Mouse (Mus musculus) frontal cortex, postnatal 25 days (tissue): ENCODE measurements around the gene Scyl1.
"Not testable (repeated sequence)": the region's sequence is repeated elsewhere in the genome, so short reads cannot be mapped to it uniquely, and the experiment has no call there.

Experiments used
- DNase-seq, 2 experiments: peaks; one replicate each; pipeline ENCODE4 v3.0.0; 2022; ENCODE audit warnings: low spot score in 2 of 2

Gene Scyl1

DNA sequence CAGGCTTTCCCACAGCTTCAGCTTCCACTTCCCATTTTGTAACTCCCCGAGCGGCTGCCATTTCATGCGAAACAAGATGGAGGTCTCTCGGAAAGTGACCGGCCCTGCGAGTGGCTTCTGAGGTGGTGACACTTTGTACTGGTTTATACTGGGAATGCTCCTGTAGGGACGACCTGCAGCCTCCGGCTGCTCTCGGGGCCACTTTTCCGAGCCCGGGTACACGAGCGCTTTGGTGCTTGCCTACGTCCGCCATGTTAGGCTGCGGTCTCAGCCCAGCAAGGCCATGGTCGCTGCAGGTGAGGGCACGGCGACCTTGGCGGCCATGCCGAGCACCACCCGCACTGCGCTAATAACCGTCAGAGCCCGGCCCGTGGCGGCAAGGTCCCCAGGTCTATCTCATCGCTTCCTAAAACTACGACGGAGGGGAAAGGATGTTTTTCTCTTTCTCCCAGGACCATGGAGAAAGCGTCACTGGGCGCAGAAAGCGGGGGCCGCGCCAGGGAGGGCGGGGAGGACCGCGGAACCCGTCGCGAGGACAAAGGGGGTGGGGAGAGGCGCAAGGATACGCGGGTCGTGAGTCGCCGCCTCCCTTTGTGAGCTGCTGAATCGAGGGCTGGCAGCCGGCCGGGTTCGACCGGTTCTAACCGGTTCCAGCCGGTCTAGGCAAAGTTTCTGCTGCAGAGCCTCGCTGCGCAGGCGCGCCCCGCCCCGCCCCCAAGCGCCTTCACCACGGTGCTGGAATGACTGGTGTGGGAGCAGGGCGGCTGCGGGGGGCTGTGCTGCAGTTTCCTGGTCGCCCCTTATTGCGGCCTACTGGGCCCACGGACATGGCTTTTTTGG, 32.0 kb upstream of the Scyl1 start:
- peak; percentile 98 to 99 for DNase-seq

DNA sequence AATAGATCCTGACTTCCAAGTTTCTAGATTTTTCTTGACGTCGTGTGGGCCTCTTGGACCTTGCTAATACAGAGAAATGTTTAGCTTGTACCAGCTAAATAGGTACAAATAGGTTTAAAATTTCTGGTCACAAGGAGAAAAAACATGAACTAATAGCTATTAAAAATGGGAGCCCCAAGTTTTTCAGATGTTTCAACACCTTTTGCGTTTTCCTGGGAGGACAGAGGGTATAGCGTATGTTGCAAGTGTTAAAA, 31.5 kb upstream of the Scyl1 start:
- DNase-seq: no peak

DNA sequence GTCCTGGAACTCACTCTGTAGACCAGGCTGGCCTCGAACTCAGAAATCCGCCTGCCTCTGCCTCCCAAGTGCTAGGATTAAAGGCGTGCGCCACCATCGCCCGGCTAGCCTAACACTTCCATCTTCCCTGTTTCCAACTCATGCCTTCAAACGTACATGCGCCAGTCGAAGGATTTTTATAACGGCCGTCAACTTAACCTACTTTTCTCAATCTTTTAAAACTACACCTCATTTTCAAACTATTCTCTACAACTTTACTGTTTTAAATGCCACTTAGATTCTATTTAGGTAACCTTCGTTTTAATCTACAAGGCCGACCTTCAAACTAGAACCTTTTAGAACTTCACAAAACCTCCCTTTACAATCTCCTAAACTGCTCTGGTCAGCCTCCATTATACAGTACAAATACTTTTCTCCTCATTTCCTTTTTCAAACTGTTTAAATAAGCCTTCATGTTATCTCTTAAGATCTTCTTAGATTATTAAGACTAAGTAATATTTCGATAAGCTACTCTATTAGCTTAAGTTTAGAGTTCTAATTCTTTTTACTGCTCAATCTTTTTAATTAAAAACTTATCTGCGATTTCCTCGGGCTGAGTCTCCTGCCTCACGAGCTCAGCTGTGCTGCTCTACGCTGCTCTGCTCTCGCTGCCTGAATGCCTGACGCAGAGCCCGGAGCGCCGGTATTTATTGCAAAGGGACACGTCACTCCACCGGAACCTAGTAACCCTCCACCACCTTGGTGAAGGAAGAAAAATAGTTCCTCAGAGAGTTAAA, 31.0 kb upstream of the Scyl1 start:
- peak; percentile 98 for DNase-seq

DNA sequence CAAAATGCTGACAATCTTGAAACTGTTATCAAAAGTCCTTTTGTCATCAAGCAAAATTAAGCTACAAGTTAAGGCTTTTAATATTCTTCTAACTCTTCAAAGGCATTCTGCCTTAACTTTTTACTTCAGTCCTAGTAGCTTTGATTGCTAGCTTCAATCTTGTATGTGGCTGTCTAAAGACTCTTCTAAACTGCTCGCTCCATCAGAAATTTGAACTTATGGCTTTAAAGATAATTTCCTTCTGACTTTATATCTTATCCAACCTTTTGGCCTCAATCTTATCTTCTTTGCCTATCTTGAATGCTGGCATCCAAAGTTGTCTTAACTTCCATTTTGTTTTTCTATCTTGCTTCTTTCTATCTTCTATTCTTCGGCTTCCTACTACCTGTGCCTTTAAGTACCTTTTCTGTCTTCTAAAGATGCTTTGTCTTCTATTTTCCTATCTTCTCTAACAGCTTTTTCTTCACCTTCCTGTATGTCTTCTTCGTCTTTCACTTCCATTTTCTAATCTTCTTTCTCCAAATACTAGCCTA, 30.3 kb upstream of the Scyl1 start:
- no peak for DNase-seq

DNA sequence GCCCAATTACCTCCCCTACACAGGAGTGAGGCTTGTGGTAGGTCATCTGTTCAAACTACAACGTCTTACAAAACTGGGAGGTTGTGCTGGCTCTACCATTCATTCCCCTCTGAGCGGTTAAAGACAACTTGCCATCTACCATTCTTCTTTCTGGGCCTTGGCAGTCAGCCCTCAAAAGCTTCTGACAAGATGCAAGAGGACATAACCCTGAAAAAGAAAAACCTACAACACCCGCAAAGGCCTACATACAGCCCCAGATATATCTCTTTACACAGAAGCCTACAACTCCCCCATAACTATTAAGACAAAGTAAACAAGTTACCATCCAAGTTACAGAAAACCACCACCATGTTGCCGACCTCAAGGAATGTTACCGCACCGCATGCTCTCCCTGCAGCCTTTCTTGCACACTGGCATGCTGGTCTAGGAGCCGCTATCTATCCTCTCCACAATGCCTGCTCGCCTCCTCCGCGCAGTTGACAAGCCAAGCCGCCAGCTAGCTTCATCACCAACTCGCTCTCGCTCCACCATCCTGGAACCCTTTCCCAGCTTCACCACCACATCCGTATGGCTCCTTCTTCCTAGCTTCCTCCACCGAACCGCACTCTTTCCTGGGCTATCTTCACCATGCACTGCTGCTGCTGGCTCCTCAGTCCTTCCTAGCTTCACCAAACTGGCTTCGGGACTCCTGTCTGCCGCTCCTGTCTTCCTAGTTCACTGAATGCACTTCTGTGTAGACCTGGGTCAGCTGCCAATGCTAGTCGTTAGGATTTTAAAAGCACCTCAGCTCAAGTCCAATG, 29.6 kb upstream of the Scyl1 start:
- DNase-seq: no peak

DNA sequence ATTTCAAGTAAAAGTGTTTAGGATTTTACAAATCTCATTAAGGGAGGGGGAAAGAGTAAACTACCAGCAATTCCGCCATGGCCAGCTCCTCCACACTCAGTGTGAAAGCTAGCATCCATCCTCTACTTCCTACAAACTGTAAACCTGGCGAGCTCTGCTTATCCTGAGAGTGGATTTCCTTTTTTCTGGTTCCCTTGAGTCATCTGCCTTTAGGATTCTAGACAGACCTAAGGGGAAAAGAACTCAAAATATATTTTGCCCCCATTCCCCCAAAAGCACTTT, 29.1 kb upstream of the Scyl1 start:
- no peak for DNase-seq

DNA sequence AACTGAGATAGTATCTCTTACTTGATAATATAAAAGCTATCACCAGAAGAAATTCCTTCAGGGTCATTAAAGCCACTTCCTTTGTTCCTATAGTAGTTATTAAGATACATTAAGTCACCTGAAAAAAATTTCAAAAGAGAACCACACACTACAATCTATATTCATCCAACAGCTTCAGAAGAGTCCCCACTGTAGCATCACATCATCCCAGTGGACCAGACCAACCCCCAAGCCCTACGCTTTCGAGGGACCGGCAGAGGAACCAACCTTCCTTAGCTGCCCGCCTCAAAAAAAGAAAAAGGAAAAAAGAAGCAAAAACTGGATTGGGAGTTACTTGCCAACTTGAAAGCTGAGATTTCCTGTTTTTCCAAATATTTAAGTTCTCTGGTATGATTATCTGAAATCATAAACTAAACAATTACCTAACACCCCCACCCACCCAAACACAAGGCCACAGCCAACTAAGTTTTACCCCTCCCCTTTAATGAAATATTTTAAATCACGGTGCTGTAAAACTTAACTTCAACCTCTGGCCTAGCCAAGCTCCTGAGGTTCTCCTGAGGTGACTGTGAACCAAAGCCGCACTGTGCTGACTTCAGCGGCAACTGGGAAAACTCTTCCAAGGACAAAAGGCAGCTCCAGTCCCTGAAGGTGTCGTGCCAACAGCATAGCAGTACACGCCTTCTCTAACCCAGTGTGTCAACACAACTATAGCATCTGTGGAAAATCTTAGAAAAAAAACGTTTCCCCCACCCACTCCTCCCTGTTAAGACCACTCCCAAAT, 28.5 kb upstream of the Scyl1 start:
- DNase-seq: no peak

DNA sequence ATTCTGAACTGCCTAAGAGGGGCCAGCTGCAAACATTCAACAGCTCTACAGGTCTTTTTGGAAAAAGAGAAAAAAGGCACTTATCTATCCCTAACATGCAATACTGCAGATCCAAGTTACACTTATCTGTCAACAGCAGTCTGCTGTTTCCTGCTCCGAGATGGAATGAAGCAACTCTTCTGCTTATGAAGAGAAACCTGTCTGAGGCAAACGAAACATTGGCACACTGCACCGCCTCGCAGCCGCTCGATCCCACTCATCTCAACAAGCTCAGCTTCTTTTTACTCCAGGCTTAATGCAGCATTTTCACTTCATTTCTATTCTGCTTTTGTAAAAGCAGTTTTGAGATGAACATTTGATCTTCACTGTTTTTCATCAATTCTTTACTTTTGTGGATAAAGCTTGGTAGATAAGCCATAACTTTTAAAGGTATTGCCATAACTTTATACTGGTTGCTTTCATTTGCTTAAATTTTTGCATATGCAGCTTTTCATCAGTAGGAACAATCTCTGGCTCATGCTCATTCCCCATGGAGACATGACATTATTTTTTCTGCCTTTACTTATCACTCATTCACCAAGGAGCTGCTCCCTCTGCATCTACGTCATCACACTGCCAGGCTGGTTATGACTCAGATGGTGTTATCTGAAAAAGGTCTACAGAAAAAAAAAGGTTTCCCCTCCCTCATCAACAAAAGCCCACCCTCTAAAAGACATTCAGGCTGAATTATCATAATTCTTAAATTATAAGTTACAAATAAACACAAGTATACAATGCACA, 27.7 kb upstream of the Scyl1 start:
- no peak for DNase-seq

DNA sequence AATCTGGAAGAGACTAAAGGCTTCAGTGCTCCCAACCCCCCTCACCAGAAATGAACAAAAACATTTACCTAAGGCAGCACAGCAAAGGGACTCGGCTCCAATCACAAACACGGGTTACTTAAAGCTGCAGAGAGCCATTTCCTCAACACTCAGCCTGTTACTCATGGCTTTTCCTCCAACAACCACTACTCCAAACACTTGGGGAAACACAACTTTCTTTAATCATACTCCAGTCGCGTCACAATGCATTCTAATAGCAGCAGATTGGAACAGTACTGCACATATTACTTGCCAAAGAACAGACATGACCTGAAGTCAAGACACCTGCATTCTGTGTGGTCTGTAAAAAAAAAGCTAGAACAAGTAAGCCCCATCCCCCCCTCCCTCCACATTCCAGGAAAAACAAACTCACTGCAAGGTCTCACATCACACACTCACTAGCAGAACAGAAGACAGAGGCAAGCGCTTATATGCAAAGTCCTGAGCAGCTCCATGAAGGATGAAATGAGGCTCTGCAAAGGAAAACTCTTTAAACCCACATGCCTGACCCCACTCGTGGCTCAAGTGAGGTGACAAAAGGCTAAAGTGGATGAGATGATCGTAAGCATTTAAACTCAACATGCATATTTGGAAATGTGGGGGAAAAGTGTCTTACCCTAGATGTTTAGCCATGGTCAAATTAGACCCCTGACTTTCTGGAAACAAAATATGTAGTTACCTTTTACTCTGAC, 26.3 kb upstream of the Scyl1 start:
- no peak for DNase-seq

DNA sequence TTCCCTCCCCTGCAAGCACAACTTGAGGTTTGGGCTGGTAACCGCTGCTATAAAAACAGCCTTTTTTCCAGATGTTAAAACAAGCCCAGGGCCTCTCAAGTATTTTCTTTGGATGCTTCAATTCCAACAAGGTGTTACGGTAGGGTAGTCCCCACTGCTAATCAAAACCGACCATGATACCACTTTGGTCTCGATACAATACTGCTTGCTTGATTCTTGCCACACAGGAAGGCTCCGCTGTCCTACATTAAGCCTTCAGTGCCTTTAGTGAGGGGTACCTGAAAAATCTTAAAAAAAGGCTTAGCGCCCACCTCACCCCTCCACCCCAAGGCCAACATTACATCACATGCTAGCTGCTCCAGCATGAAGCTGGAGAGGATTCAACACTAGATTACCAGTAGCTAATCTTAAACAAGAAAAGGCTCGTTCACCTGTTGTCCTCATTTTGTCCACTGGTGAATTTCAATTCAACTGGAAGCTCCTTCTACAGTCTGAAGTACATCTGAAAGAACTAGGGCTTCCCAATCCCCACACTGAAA, 25.4 kb upstream of the Scyl1 start:
- DNase-seq: no peak

DNA sequence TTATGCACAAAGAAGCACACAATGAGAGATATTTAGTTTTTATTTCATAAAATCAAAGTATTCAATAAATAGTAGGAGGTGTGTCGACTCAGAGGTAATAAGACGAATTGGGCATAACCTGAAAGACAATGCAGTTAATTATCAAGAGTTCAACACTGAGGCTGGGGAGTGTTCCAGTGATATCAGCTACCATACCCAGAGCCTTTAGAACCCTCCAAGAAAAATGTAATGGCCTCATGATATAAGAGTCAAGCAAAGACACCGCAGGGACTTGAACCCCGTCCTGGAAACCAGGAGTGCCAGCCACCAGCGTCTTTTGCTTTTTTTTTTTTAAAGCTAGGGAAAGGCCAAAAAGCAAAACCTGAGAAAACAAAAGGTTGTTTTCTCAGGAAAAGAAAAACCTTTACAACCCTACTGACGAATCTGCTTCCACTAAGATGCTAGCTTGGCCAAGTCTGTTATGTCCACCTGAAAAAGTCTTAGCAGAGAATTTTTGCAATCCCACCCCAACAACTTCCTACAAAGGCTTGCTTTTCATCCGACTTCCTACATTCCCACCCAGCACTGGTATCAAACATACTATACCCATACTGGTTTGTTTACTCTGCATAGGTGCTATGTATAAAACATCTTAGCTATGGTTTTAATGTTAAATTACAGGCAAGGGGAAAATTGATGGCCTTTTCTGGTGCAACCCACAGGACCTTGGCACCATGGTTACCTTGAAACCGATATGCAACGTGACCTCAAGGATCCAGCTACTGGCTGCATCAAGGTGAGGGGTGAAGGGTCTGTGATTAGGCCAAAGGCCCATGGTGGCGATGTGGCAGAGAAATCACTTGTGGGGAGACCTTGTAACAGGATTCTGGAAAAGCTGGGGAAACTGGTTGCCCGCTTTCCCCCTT, 24.7 kb upstream of the Scyl1 start:
- DNase-seq: no peak

DNA sequence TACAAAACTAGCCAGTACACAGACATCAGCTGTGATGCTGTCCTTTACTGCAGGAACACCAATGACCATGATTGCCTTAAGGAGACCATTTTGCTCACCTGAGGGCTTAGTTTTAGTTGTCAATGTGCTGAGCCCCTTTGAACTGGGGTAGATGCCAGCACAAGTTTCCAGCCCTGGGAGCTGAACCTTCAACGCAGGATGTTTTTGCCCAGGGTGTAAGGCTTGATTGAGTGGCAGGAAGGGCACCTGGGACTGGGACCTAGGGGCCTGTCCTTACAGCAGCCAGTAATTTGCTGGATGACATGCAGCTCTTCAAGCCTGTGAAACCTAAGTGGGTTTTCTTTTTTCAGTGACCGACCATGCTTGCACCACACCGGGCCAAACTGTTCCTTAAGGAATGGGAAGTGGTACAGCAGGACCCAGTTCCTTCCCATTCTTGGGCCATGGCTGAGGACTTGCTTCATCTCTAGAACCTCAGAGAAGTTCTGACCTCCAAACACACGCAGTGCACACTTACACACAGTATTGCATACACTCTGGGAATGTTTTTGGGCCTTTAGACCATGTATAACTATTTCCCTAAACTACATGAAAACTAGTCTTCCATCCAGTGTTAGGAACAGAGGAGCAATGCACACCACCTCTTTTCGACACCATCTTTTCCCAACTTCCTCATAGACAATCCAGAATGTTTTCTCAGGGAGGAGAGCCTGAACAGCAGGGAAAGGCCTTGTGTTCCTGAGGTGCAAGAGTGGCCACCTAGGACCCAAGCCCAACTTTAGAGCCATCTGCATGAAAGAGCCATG, 23.8 kb upstream of the Scyl1 start:
- DNase-seq: no peak

DNA sequence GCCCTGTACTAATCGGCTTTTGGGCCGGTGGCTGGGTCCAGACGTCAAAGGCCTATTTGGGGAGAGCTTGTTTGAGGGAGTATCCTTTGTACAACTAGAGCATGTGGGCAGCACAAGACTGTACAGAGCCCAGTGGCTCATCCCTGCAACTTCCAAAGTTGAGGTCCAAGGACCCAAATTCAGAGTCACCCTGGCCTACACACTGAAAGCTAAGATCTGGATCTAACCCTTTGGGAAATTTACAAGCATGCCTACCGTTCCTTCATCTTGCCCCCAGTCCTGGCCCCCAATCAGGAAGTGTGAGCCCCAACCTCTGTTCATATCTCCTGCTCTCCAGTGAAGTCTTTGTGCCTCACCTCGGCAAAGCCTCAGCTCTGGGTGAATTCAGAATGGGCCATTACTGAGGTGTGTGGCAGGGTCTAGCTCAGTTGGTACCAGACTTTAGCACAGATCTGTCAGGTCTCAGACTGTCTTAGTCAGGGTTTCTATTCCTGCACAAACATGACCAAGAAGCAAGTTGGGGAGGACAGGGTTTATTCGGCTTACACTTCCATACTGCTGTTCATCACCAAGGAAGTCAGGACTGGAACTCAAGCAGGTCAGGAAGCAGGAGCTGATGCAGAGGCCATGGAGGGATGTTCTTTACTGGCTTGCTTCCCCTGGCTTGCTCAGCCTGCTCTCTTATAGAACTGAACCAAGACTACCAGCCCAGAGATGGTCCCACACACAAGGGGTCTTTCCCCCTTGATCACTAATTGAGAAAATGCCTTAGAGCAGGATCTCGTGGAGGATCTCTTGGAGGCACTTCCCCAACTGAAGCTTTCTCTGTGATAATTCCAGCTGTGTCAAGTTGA, 22.9 kb upstream of the Scyl1 start:
- not testable (repeated sequence) for DNase-seq

DNA sequence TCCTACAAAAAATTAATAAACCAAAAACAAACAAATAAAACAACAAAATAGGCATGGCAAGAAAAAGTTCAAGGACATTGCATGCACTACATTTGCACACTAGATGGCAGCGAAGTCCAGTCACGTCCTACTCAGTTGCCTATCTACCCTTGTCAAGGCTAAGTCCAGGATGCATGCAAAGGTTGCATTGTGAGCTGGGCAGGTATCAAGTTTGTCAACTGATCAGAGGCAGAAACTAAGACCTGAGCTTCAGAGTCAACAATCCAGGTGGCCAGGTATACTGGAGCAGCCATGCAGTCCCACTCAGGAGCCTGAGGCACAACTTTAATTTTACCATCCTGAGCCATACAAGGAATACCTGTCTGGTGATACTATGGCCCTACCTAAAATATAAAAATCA, 21.9 kb upstream of the Scyl1 start:
- DNase-seq: no peak

DNA sequence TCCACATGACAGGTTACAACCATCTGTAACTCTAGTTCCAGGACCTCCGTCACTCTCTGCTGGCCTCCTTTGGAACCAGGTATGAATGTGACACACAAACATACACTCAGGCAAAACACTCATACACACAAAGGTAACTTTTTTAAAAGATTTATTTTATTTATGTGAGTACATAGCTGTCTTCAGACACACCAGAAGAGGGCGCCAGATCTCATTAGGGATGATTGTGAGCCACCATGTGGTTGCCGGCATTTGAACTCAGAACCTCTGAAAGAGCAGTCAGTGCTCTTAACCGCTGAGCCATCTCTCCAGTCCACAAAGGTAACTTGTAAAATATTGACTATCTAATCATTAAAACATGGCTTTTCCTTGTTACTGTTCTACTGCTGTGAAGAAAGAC, 20.1 kb upstream of the Scyl1 start:
- no peak for DNase-seq

DNA sequence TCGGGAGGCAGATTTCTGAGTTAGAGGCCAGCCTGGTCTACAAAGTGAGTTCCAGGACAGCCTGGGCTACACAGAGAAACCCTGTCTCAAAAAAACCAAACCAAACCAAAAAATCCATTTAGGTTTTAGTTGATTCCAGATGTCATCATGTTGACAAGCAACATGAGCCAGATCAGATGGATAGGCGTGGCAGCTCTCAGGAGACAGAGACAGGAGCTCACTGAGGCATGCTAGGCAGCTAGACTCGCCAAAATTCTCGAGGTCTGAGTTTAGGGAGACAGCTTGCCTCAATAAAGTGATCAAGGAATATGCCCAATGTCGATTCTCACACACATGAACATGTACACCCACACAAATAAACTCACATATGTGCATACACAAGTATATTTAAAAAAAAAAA, 17.8 kb upstream of the Scyl1 start:
- DNase-seq: no peak

DNA sequence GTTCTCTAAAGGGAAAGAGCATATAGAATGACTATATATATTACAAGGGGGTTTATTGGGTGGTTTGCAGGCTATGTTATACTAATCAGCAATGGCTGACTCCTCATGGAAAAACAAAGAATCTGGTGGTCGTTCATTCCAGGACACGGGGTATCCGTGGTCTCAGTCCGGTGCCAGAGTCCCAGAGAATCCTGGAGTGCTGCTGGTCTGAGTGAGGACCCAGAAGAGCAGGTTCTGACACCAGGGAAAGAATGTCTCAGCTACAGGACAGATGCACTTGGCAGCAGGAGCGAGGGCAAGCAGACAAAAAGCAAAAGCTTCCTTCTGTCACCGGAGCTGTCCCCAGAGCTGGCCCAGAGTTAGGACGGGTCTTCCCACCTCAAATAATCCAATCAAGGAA, 17.4 kb upstream of the Scyl1 start:
- no peak for DNase-seq
